Mouse (Mus musculus): Measurements from ENCODE around the gene Mesp1. TPM values are rescaled to one million over a fixed set of nuclear protein-coding genes. Genes with fewer than 3 reads are reported as not detected.

Mesp1 gene
- total RNA-seq, 2 experiments from 2014 or later: 0.28 to 0.62 TPM

DNA sequence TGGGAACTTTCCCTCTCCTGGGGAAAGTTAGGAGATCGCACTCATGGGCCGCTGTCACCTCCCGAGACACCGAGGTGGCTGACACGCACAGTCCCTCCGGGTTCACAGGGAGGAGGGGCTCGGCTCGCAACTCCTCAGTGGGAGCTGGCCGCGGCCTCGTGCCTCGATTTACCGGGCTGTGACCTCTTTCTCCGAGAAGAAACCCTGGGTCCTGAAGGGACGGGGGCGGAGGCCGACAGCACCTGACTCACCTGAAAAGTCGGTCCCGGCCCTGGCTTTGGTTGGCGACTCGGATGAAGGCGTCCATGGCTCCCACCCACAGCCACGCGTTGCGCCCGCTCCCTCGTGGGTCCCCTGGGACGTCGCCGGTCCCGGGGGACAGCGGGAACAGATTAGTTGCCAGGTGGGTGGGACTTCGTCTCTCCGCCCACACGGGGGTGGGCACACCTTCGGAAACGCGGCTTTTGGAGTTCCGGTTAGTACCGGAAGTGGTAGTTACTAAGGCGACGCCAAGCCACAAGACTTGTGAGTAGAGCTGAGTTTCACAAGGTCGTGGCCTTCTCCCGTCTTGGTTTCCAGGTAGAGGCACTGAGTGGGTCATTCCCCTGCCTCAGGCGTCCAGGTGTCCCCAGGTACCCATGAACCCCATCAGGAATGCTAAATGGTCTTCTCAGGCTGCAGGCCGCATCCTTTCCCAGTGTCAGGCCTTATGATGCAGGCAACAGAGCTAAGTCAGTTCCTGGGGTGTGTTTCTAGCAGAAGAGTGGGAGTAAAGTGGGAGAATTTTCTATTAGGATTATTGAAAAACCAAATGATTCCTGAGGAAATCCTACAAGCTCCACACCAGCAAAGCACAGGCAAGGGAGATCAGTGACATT is 50.7 kb downstream of the Mesp1 start, which contains the start of the genes Pex11a and Wdr93:
Gene Pex11a (minus strand): TSS at position 473 of the 878 bp plus-strand sequence.
Gene Wdr93 (plus strand): TSS at position 505 of the 878 bp plus-strand sequence.
- DNase-seq (ENCODE audit: extremely low spot score in 1 of 2, low spot score in 1 of 2): peak; percentile 56 to 59

DNA sequence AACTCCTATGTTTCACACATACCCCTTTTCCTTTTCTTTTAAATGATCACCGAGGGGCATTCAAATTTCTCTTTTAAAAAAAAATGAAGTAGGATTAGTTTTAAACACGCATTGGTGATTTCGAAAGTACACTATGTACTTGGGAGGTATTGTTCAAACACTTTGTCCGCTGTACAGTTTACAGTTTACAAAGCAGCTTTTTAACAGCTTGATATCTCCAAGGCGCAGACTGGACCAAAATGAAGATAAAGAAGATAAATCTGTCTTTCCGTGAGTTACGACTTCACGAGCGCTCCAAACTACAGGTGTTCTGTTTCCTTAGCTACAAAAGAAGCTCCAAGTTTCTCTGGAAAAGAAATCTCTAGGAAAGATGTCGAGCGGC is 51.3 kb downstream of the Mesp1 start:
- DNase-seq (ENCODE audit: extremely low spot score in 1 of 2, low spot score in 1 of 2): no peak

Other genes starting within 250 kb of the Mesp1 start
- 1 to 10 TPM; 2.1 to 2.4 TPM for gene Rhcg, start 176.1 kb downstream of the Mesp1 start, total RNA-seq (2021)
- under 1 TPM; 0.14 to 0.27 TPM for gene Ticrr, start 133.6 kb downstream of the Mesp1 start, total RNA-seq (2021)
- gene Kif7, start 78.1 kb downstream of the Mesp1 start, total RNA-seq (2021): 1 to 10 TPM; 1.9 to 2.4 TPM
- under 1 TPM; 0.28 to 0.49 TPM for gene Plin1, start 60.9 kb downstream of the Mesp1 start, total RNA-seq (2021)
- 10 to 100 TPM; 11.5 to 13.5 TPM for gene Pex11a, start 50.7 kb downstream of the Mesp1 start, total RNA-seq (2021)
- under 1 TPM; 0.26 to 0.27 TPM for gene Wdr93, start 50.6 kb downstream of the Mesp1 start, total RNA-seq (2021)
- 1 to 10 TPM; 1.3 to 1.7 TPM for gene Mesp2, start 16.9 kb upstream of the Mesp1 start, total RNA-seq (2021)
- gene Anpep, start 67.3 kb upstream of the Mesp1 start, total RNA-seq (2021): 1 to 10 TPM; 2.9 to 4.3 TPM
- gene Ap3s2, start 126.9 kb upstream of the Mesp1 start, total RNA-seq (2021): 10 to 100 TPM; 46.6 to 51.4 TPM
- 10 to 100 TPM; 11.7 to 14.2 TPM for gene Arpin, start 141.6 kb upstream of the Mesp1 start, total RNA-seq (2021)
- 10 to 100 TPM; 20.9 to 22.9 TPM for gene Zfp710, start 231.0 kb upstream of the Mesp1 start, total RNA-seq (2021)

All from layer of hippocampus, postnatal 25 days (tissue).